Mouse (Mus musculus) splenic B cell, adult 2 months (primary cell): ENCODE measurements around the gene Prpf31.

ENCODE experiments used
- DNase-seq: peaks from one replicate; pipeline ENCODE4 v3.0.0-alpha.2; 2011; ENCODE audit warnings: low read depth, low spot score
- H3K27me3 ChIP-seq: 2 replicates; pipeline ENCODE4 v1.6.1; 2012; ENCODE audit warnings: mild to moderate bottlenecking, low read length, moderate library complexity, mixed read lengths; ENCODE audit not compliant: control insufficient read depth, poor library complexity, insufficient read depth, severe bottlenecking
- H3K36me3 ChIP-seq: 2 replicates; pipeline ENCODE4 v1.6.1; 2012; ENCODE audit warnings: mild to moderate bottlenecking, low read length, moderate library complexity, mixed read lengths; ENCODE audit not compliant: control insufficient read depth, poor library complexity, insufficient read depth, severe bottlenecking

Gene Prpf31

GRCm38 (mm10) chr7:3691919-3692318 lies 62.1 kb downstream of the Prpf31 start:
- H3K27me3 ChIP-seq, result no peaks in the 10 kb centered on the region
- no peak for DNase-seq
- H3K36me3 ChIP-seq, result peaks cover 5% of the 10 kb centered on the region
